Mouse (Mus musculus): Measurements from ENCODE around the gene Fam111a. TPM values are rescaled to one million over a fixed set of nuclear protein-coding genes. Genes with fewer than 3 reads are reported as not detected.

The Fam111a gene
- polyA plus RNA-seq, 1 experiment from 2014 or later, result 6.8 TPM

DNA sequence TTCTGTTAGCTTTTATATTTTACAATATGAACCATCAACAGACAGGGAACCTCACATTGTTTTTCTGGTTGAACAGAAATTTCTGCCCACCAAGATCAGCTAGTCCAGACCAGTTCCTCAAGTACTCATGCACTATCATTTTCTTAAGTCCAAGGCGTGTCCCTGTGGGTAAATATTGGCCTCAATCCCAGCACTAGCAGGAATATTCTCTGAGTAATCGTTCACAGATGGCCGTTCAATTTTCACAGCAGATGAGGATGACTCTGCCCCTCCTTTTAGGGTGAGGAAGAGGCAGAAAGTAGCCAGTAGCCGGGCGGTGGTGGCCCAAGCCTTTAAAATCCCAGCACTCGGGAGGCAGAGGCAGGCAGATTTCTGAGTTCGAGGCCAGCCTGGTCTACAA is 29.6 kb downstream of the Fam111a start:
- Histone ChIP-seq H3K4me3 (ENCODE audit: low read depth, low read length) (no peak overlapping the region), H3K9me3 (ENCODE audit: control insufficient read depth) (no peaks in the 10 kb centered on the region), H3K27me3 (replicated peaks; ENCODE audit: control insufficient read depth, insufficient read depth, low read length) (no peaks in the 10 kb centered on the region), H3K36me3 (ENCODE audit: control insufficient read depth, insufficient read depth) (no peaks in the 10 kb centered on the region), H3K4me1 (replicated peaks; ENCODE audit: control insufficient read depth, insufficient read depth, low read length) (no peaks in the 10 kb centered on the region), H3K9ac (ENCODE audit: low read depth, low read length) (no peak overlapping the region), H3K27ac (ENCODE audit: low read depth, low read length) (no peak overlapping the region), H3K4me2 (replicated peaks; ENCODE audit: low read depth) (peak overlapping the region; percentile 60; the same call in 1 of the 2 replicates)
- TF ChIP-seq CTCF (IDR thresholded peaks at IDR 0.05; ENCODE audit: low read depth), result no peak
- no peak for ATAC-seq
- 51% methylated on average over 7 of the region's 7 CpGs for WGBS

DNA sequence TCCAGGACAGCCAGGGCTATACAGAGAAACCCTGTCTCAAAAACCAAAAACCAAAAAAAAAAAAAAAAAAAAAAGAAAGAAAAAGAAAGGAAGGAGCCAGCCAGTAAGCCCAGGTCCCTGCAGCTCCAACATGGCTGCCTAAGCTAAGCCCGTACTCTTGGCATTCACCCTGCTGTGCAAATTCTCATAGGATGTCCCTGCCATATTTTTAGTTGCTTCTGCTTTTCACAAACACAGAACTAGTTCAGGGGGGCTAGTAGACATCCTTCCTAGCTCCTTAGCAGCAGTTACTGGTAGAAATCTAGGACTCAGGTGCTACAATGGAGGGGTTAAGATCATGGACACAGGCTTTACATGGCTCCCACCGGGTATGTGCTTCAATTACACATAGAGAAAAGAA is 30.0 kb downstream of the Fam111a start:
- H3K9ac ChIP-seq (ENCODE audit: low read depth, low read length), result no peak overlapping the region
- no peaks in the 10 kb centered on the region for H3K9me3 ChIP-seq (ENCODE audit: control insufficient read depth)
- H3K27ac ChIP-seq (ENCODE audit: low read depth, low read length), result no peak overlapping the region
- no peak for ATAC-seq
- H3K36me3 ChIP-seq (ENCODE audit: control insufficient read depth, insufficient read depth), result no peaks in the 10 kb centered on the region
- TF ChIP-seq CTCF (IDR thresholded peaks at IDR 0.05; ENCODE audit: low read depth), result no peak
- no peaks in the 10 kb centered on the region for H3K27me3 ChIP-seq (replicated peaks; ENCODE audit: control insufficient read depth, insufficient read depth, low read length)
- 93% methylated on average over 2 of the region's 2 CpGs for WGBS
- H3K4me3 ChIP-seq (ENCODE audit: low read depth, low read length), result no peak overlapping the region
- H3K4me2 ChIP-seq (replicated peaks; ENCODE audit: low read depth), result no peak overlapping the region
- no peaks in the 10 kb centered on the region for H3K4me1 ChIP-seq (replicated peaks; ENCODE audit: control insufficient read depth, insufficient read depth, low read length)

DNA sequence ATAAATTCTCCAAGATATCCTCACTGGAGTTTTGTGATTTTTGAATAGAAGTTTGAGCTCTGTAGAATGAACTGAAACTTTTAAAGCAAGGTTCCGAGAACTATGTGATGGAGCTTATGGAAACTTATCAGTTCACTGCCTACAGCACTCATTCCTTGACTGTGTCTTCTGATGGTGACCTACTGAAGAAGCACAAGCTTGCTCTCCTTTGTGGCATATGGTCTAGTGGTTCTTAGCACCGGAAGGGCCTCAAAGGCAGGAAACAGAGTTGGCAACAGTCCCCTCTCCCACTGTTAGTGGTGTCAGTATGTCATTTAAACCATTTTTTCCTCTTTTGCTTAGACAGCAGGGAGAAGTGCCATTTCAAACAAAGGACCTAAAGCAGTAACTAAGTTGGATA is 31.1 kb downstream of the Fam111a start:
- H3K27me3 ChIP-seq (replicated peaks; ENCODE audit: control insufficient read depth, insufficient read depth, low read length), result no peaks in the 10 kb centered on the region
- no peaks in the 10 kb centered on the region for H3K4me1 ChIP-seq (replicated peaks; ENCODE audit: control insufficient read depth, insufficient read depth, low read length)
- no peak for TF ChIP-seq CTCF (IDR thresholded peaks at IDR 0.05; ENCODE audit: low read depth)
- H3K27ac ChIP-seq (ENCODE audit: low read depth, low read length), result no peak overlapping the region
- no peak overlapping the region for H3K4me3 ChIP-seq (ENCODE audit: low read depth, low read length)
- H3K4me2 ChIP-seq (replicated peaks; ENCODE audit: low read depth), result no peak overlapping the region
- H3K9ac ChIP-seq (ENCODE audit: low read depth, low read length), result no peak overlapping the region
- WGBS, result 90% methylated on average over 2 of the region's 2 CpGs
- no peak for ATAC-seq
- H3K36me3 ChIP-seq (ENCODE audit: control insufficient read depth, insufficient read depth), result no peaks in the 10 kb centered on the region
- no peaks in the 10 kb centered on the region for H3K9me3 ChIP-seq (ENCODE audit: control insufficient read depth)

DNA sequence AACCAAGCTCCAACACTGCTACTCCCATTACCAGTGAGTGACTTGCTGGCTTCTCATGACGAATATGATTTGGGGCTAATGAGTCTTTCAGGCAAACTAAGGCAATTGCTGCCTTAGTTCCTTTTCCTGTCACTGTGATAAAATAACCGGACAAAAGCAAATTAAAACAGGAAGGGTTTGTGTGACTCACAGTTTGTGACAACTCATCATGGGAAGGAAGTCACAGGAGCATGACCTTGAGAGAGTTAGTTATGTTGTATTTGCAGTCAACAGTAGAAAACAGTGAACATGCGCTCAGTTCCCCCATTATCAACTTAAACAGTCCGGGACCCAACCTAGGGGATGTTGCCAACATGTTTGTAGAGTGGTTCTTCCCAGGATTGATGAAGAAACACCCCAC is 39.8 kb downstream of the Fam111a start:
- H3K4me1 ChIP-seq (replicated peaks; ENCODE audit: control insufficient read depth, insufficient read depth, low read length), result no peaks in the 10 kb centered on the region
- H3K4me3 ChIP-seq (ENCODE audit: low read depth, low read length), result no peak overlapping the region
- no peaks in the 10 kb centered on the region for H3K9me3 ChIP-seq (ENCODE audit: control insufficient read depth)
- no peak overlapping the region for H3K9ac ChIP-seq (ENCODE audit: low read depth, low read length)
- no peaks in the 10 kb centered on the region for H3K27me3 ChIP-seq (replicated peaks; ENCODE audit: control insufficient read depth, insufficient read depth, low read length)
- H3K36me3 ChIP-seq (ENCODE audit: control insufficient read depth, insufficient read depth), result no peaks in the 10 kb centered on the region; the same call in 1 of the 2 replicates
- no peak for ATAC-seq
- WGBS, result 53% methylated on average over 4 of the region's 4 CpGs
- no peak for TF ChIP-seq CTCF (IDR thresholded peaks at IDR 0.05; ENCODE audit: low read depth)
- no peak overlapping the region for H3K27ac ChIP-seq (ENCODE audit: low read depth, low read length)
- no peak overlapping the region for H3K4me2 ChIP-seq (replicated peaks; ENCODE audit: low read depth)

DNA sequence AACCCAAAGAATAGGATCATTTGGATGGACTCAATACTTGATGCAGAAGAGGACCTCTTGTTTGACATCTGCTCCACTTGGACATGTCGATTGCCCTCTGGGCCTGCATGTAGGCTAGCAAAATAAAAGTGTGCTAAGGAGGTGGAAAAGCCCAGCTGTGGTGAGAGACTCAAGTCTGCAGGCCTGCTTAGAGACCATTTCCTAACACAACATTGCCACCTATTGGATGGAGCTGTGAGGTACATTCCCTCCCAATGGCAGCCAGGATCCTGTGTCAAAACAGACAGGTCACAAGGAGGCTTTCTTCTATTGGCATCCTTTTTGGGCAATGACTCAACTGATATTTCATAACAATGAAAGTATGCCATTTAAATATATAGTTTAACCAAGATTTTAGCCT is 46.4 kb downstream of the Fam111a start:
- Histone ChIP-seq H3K4me3 (ENCODE audit: low read depth, low read length) (no peak overlapping the region), H3K4me2 (replicated peaks; ENCODE audit: low read depth) (no peak overlapping the region), H3K27ac (ENCODE audit: low read depth, low read length) (no peak overlapping the region), H3K9ac (ENCODE audit: low read depth, low read length) (no peak overlapping the region), H3K27me3 (replicated peaks; ENCODE audit: control insufficient read depth, insufficient read depth, low read length) (no peaks in the 10 kb centered on the region), H3K4me1 (replicated peaks; ENCODE audit: control insufficient read depth, insufficient read depth, low read length) (no peaks in the 10 kb centered on the region), H3K9me3 (ENCODE audit: control insufficient read depth) (no peaks in the 10 kb centered on the region), H3K36me3 (ENCODE audit: control insufficient read depth, insufficient read depth) (no peaks in the 10 kb centered on the region; the same call in 1 of the 2 replicates)
- peak; percentile 93 for TF ChIP-seq CTCF (IDR thresholded peaks at IDR 0.05; ENCODE audit: low read depth)
- no peak for ATAC-seq
- WGBS, result 0% methylated on average over 1 of the region's 1 CpGs

DNA sequence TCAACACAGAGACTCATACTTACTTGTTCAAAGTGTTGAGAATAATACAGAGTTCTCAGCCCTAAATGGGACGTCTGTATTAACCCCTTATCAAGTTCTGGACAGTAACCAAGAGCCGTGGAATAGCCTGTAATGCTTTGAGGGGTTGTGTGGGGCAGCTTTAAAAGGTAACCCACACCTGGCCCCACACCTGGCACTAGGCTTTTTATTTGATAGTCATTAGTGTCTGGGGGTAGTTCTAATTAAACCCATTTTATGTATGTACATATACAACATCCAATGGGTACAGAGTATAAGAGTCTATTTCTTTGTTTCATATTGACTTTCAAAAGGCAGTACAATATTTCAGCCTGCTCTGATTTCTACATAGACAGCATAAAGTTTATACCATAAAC is 49.6 kb downstream of the Fam111a start:
- 49% methylated on average over 2 of the region's 2 CpGs for WGBS

More for the DNA sequence above, 49.6 kb downstream of the Fam111a start:
- Histone ChIP-seq H3K4me1 (replicated peaks; ENCODE audit: control insufficient read depth, insufficient read depth, low read length) (no peaks in the 10 kb centered on the region), H3K27ac (ENCODE audit: low read depth, low read length) (no peak overlapping the region), H3K9me3 (ENCODE audit: control insufficient read depth) (no peaks in the 10 kb centered on the region), H3K4me3 (ENCODE audit: low read depth, low read length) (no peak overlapping the region), H3K4me2 (replicated peaks; ENCODE audit: low read depth) (peak overlapping the region; percentile 99), H3K27me3 (replicated peaks; ENCODE audit: control insufficient read depth, insufficient read depth, low read length) (no peaks in the 10 kb centered on the region), H3K36me3 (ENCODE audit: control insufficient read depth, insufficient read depth) (no peaks in the 10 kb centered on the region), H3K9ac (ENCODE audit: low read depth, low read length) (0 out of 2 replicates have a peak overlapping the region, but pooled peaks have one; percentile 76)
- no peak for TF ChIP-seq CTCF (IDR thresholded peaks at IDR 0.05; ENCODE audit: low read depth)
- ATAC-seq, result no peak

Measured in intestine, postnatal 0 days (tissue).